Mouse (Mus musculus) stomach, postnatal 0 days (tissue): ENCODE results near the gene Stap2.

Experiments used
- CTCF ChIP-seq: IDR thresholded peaks from 2 replicates; pipeline ENCODE4 v1.5.1; 2016; ENCODE audit warnings: antibody characterized with exemption, low read depth, mild to moderate bottlenecking, moderate library complexity
- EP300 ChIP-seq: optimal IDR thresholded peaks from 2 replicates; pipeline ENCODE3; 2016; ENCODE audit warnings: antibody characterized with exemption

GRCm38 (mm10) chr17:55952447-55953027 is 52.8 kb downstream of the Stap2 start, which contains the start of gene Ebi3:
- TF ChIP-seq EP300 (no peak), CTCF (no peak)
